Mouse (Mus musculus) urinary bladder, postnatal 4 days (tissue): ENCODE measurements around the gene Olfr1446.

Source experiments
- DNase-seq, 2 experiments: peaks; one replicate each; pipeline ENCODE4 v3.0.0; 2021 to 2022; ENCODE audit warnings: low spot score in 2 of 2

Olfr1446 gene

GRCm38 (mm10) chr19:12893424-12893823, at the start of gene Olfr1446:
Gene Olfr1446 (minus strand): TSS chr19:12893524.
- no peak for DNase-seq

GRCm38 (mm10) chr19:12930540-12930939, 37.2 kb upstream of the Olfr1446 start, which contains the start of gene Olfr1449:
Gene Olfr1449 (plus strand): TSS chr19:12930840.
- DNase-seq = no peak

GRCm38 (mm10) chr19:12924319-12924718, 31.0 kb upstream of the Olfr1446 start, which contains the start of gene Olfr1448:
Gene Olfr1448 (minus strand): TSS chr19:12924419.
- no peak for DNase-seq

- DNase-seq = no peak
These were observed 10.3 kb upstream of the Olfr1446 start, which contains the start of gene Olfr1447 for GRCm38 (mm10) chr19:12903643-12904042. Gene Olfr1447 (minus strand): TSS chr19:12903743.

GRCm38 (mm10) chr19:12883555-12883954, 9.8 kb downstream of the Olfr1446 start, which contains the start of gene Olfr1445:
Gene Olfr1445 (plus strand): TSS chr19:12883855.
- DNase-seq = no peak

- no peak for DNase-seq
These were observed 36.3 kb downstream of the Olfr1446 start, which contains the start of gene Olfr1444 for GRCm38 (mm10) chr19:12856983-12857382. Gene Olfr1444 (plus strand): TSS chr19:12857283.

- DNase-seq = no peak
These were observed 46.9 kb downstream of the Olfr1446 start, which contains the start of gene Gm5244 for GRCm38 (mm10) chr19:12846382-12846781. Gene Gm5244 (plus strand): TSS chr19:12846682.

GRCm38 (mm10) chr19:12838507-12838906, 54.8 kb downstream of the Olfr1446 start:
- no peak for DNase-seq
